Comparison of ENCODE assay signal across 13 mouse cellular contexts in the genomic region with DNA sequence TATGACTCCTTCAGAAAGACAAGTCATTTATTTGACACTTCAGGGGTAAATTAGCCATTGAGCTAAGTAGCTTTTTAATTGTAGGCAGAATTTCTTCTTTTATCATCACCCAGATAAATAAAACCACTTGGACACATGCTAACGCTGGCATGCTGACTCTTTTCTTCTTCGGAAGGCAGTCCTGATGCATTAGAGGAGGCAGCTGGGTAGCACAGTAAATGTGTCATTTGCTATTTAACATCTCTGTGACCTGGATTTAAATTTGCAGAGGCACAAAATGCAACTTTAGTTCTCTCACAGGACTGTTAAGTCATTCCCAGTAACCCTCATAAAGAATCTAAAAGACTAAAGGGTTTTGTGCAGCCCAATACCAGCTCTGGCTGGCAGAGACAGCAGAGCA.
"Had no signal": no experiment of that assay in that cellular context is flagged by ENCODE, and none has a peak within 500 bp of the region (broad histone marks: within the 10 kb centered on the region; RNA-seq: fewer than 3 reads in every experiment).

No protein-coding gene starts in this region.

- ATAC-seq: liver, embryonic 12.5 days had no signal

- H3K9ac ChIP-seq: limb, embryonic 15.5 days; liver, embryonic 12.5 days; lung, embryonic 14.5 days had no signal

- H3K9me3 ChIP-seq: limb, embryonic 15.5 days; liver, embryonic 12.5 days had no signal

- H3K36me3 ChIP-seq: limb, embryonic 15.5 days; liver, embryonic 12.5 days had no signal

- H3K4me2 ChIP-seq: limb, embryonic 15.5 days; liver, embryonic 12.5 days; lung, embryonic 14.5 days; midbrain, embryonic 11.5 days had no signal

- DNase-seq: kidney, adult 11 months; kidney, adult 9 months; layer of hippocampus, postnatal 36 days; lung, embryonic 14.5 days; lung, postnatal 10 days; lung, postnatal 4 days; right cerebral cortex, postnatal 14 days; thymus, postnatal 4 days had no signal

- H3K4me3 ChIP-seq: limb, embryonic 15.5 days; liver, embryonic 12.5 days; myocyte had no signal

- H3K27ac ChIP-seq: kidney, postnatal 0 days; limb, embryonic 15.5 days; liver, embryonic 12.5 days had no signal

- H3K27me3 ChIP-seq: limb, embryonic 15.5 days; liver, embryonic 12.5 days had no signal

- H3K4me1 ChIP-seq: limb, embryonic 15.5 days; liver, embryonic 12.5 days had no signal
